Mouse (Mus musculus): ENCODE results near the gene C2cd4a.

- TF ChIP-seq CTCF (IDR thresholded peaks at IDR 0.05; ENCODE audit: low read depth, low read length) (no peak), POLR2AphosphoS5 (IDR thresholded peaks at IDR 0.05; ENCODE audit: insufficient replicate concordance, low read depth, low read length) (no peak)
Observed at GRCm38 (mm10) chr9:67865411-67865810, 33.3 kb upstream of the C2cd4a start.
